Mouse (Mus musculus): Measurements from ENCODE around the gene Dvl3. TPM values are rescaled to one million over a fixed set of nuclear protein-coding genes. Genes with fewer than 3 reads are reported as not detected.

Gene Dvl3
- total RNA-seq, 2 experiments from 2014 or later, result 57.2 to 68.3 TPM

GRCm38 (mm10) chr16:20537601-20538320, 21.0 kb downstream of the Dvl3 start:
- DNase-seq (ENCODE audit: extremely low spot score in 1 of 2, low spot score in 1 of 2), result no peak

DNA sequence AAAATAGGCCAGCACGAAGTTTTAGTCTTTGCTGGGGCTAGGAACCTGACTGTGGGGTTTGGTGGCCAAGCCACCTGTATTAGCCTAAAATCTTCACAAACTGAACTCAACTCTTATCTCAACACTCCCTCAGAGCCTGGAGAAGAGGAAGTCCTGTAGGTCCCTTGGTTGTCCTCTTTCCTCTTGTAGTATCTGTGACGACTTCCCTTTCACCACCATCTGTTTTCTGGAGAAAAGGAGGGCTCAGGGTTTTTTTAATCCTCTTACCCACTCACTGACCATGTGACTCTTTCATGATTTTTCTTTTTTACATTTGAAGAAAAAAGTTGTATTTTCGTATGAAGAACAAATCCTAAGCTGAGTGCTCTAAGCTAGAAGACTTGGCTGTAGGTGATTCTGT, 22.9 kb downstream of the Dvl3 start:
- DNase-seq (ENCODE audit: extremely low spot score in 1 of 2, low spot score in 1 of 2), result no peak

DNA sequence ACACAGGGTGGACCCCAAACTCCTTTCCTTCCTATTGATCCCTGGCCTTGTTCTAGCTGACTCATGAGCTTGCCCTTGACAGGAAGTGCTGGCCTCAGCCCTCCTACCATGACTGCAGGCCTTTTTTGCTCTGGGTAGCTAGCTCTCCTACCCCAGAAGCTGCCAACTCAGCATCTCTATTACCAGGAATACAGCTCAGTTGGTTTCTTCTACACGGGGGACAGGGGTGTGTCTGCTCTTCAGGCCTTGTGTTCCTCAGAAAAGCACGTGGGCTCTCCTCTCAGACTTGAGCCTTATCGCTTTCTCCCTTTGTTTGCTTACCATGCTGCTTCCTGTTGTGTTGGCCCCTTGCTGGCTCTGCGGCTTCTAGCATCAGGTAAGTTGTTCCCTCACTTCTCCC, 23.7 kb downstream of the Dvl3 start:
- no peak for DNase-seq (ENCODE audit: extremely low spot score in 1 of 2, low spot score in 1 of 2)

DNA sequence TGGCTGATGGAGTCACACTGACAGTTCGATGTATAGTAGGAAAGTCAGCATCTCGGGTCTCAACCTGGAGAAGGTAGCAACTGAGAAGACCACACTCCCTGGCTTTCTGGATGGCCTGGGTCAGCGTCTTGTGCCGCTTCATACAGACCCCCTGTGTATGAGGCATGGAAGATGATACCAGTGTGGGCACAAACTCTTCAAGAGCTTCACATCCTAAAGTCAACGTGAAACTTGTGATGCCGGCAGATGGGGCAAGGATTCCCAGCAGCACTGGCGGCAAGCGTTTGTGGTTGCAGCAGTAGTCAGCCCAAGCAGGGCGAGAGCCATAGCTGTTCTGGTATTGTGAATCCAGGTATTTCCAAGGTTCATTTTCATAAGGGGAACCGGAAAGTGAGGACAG, 28.9 kb downstream of the Dvl3 start:
- DNase-seq (ENCODE audit: extremely low spot score in 1 of 2, low spot score in 1 of 2), result no peak

DNA sequence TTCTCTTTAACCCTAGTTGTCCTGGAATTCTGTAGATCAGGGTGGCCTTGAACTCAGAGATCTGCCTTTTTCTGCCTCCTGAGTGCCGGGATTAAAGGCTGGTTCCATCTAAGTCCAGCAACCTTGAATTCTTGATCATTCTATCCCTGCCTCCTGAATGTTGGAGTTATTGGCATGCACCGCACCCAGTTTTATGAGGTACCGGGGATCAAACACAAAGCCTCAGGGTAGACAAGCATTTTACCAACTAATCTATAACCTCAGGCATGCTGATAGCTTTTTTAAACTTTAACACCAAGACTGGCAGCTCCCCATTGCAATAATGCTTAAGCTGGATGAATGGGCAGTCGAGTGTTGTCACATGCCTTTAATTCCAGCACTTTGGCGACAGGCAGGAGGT, 30.6 kb downstream of the Dvl3 start:
- no peak for DNase-seq (ENCODE audit: extremely low spot score in 1 of 2, low spot score in 1 of 2)

DNA sequence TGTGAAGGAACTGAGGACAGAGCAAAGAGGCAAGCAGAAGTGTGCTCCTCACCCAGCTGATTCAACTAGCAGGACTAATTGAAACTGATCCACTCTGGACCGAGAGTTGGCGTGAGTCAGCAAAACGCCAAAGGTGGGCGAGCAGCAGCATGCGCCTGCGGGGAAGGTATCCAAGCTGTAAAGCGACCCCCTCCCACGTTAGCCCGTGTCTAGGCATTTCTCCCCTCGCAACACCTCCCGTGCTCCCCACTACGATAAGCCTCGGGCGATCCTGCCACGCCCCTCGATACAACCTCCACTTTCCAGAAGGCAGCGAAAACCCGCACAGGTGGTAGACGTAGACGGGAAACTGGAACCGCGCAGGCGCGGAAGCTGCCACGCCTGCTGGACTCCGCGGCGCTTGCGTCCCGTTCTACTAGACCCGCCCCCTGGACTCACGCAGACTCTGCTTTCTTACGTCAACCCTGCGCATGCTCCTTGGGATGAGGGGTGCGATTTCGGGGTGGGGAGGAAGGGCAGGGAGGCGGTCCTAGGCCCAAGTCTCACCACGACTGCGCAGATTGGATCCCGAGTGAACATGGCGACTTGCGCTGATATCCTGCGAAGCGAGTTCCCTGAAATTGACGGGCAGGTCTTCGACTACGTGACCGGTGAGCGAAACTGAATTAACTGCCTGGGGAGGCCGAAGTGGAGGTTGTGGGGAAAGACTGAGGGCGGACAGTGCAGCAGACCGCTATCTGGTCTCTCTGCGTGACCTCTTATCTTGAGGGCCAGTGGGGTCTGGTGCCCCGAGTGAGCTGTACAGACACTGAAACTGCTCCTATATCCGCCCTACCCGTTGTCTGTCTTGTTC, 31.5 kb downstream of the Dvl3 start, which contains the start of gene Abcf3:
Gene Abcf3 (plus strand): TSS at position 482 of the 853 bp plus-strand sequence.
- peak; percentile 88 to 92 for DNase-seq (ENCODE audit: extremely low spot score in 1 of 2, low spot score in 1 of 2)

GRCm38 (mm10) chr16:20549161-20549560, 32.4 kb downstream of the Dvl3 start:
- DNase-seq (ENCODE audit: extremely low spot score in 1 of 2, low spot score in 1 of 2), result no peak

DNA sequence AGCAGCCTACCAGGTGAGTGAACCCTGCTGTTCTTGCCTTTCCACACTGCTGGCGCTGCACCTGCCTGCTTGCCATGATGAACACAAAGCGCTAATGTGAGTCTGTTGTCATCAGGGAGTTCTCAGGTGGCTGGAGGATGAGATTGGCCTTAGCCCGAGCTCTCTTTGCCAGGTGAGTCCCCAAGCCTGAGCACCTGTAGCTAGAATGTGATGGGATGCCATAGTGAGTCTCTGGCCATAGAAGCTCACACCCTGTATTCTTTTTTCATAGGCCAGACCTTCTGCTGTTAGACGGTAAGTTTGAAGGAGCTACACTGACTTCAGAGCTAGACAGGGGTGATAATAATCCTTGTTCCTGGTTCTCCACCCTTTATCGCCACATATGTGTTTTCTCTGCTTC, 34.9 kb downstream of the Dvl3 start:
- DNase-seq (ENCODE audit: extremely low spot score in 1 of 2, low spot score in 1 of 2), result no peak

GRCm38 (mm10) chr16:20552594-20552993, 35.8 kb downstream of the Dvl3 start:
- no peak for DNase-seq (ENCODE audit: extremely low spot score in 1 of 2, low spot score in 1 of 2)

- DNase-seq (ENCODE audit: extremely low spot score in 1 of 2, low spot score in 1 of 2), result no peak
Measured at GRCm38 (mm10) chr16:20555000-20555399, 38.2 kb downstream of the Dvl3 start.

DNA sequence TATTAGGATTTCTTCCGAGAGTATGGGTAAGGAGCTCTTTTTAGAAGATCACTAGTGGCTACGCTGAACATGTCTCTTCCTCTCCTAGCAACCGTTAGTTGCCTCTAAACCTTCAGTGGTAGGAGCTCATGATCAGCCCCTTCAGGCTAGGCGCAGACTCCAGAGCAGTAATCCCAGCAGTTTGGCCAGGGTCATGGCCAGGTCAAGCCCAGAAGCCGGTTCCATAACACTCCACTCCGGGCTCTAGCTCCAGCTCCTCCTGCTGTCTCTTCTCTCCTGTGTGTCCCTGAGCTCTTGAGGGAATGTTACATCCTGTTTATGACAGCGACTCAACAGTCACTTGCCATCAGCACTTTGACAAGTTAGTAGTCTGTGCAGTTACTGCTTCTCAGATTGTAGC, 40.6 kb downstream of the Dvl3 start:
- DNase-seq (ENCODE audit: extremely low spot score in 1 of 2, low spot score in 1 of 2), result no peak

DNA sequence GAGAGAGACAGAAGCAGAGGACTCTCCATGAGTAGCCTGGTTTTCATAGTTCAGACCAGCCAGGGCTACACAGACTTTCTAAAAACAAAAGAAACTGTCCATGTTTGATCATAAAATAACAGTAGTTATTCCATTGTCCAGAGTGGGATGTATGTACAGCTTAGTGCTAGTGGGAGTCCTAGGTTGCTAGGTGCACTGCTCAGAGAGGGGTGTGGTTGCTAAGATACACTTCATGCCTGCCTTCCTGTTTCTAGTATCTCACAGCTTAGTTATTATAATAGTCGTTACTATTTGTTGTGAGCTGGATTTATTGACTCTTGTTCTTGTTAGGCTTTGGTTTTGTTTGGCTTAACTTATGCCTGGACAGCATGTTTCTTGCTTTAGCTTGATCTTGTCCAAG, 48.3 kb downstream of the Dvl3 start:
- DNase-seq (ENCODE audit: extremely low spot score in 1 of 2, low spot score in 1 of 2), result no peak

Other genes starting within 250 kb of the Dvl3 start
- gene Parl, start 214.6 kb upstream of the Dvl3 start, total RNA-seq (2021), result 10 to 100 TPM; 53.5 to 64.1 TPM
- gene Cyp2ab1, start 191.6 kb upstream of the Dvl3 start, total RNA-seq (2021), result not detected
- 100 to 1,000 TPM; 168 to 224 TPM for gene Abcc5, start 90.6 kb upstream of the Dvl3 start, total RNA-seq (2021)
- gene Eif2b5, start 18.2 kb upstream of the Dvl3 start, total RNA-seq (2021), result 10 to 100 TPM; 46.0 to 53.3 TPM
- 100 to 1,000 TPM; 753 to 800 TPM for gene Ap2m1, start 18.5 kb downstream of the Dvl3 start, total RNA-seq (2021)
- 10 to 100 TPM; 79.4 to 89.4 TPM for gene Abcf3, start 31.6 kb downstream of the Dvl3 start, total RNA-seq (2021)
- gene Vwa5b2, start 72.5 kb downstream of the Dvl3 start, total RNA-seq (2021), result 10 to 100 TPM; 22.8 to 24.2 TPM
- 1 to 10 TPM; 2.7 to 3.1 TPM for gene Eef1akmt4, start 94.6 kb downstream of the Dvl3 start, total RNA-seq (2021)
- not detected for gene Gm49333, start 94.6 kb downstream of the Dvl3 start, total RNA-seq (2021)
- gene Alg3, start 94.8 kb downstream of the Dvl3 start, total RNA-seq (2021), result 10 to 100 TPM; 14.2 to 15.7 TPM
- 10 to 100 TPM; 85.0 to 97.0 TPM for gene Camk2n2, start 104.3 kb downstream of the Dvl3 start, total RNA-seq (2021)
- gene Ece2, start 112.8 kb downstream of the Dvl3 start, total RNA-seq (2021), result 10 to 100 TPM; 24.8 to 30.6 TPM
- gene Psmd2, start 134.7 kb downstream of the Dvl3 start, total RNA-seq (2021), result 100 to 1,000 TPM; 220 to 240 TPM
- gene Eif4g1, start 151.3 kb downstream of the Dvl3 start, total RNA-seq (2021), result 100 to 1,000 TPM; 289 to 306 TPM
- gene Fam131a, start 176.3 kb downstream of the Dvl3 start, total RNA-seq (2021), result 100 to 1,000 TPM; 489 to 490 TPM
- gene Polr2h, start 200.7 kb downstream of the Dvl3 start, total RNA-seq (2021), result 10 to 100 TPM; 24.8 to 26.2 TPM
- 10 to 100 TPM; 63.8 to 76.4 TPM for gene Clcn2, start 200.8 kb downstream of the Dvl3 start, total RNA-seq (2021)
- gene Chrd, start 216.1 kb downstream of the Dvl3 start, total RNA-seq (2021), result 10 to 100 TPM; 62.2 to 79.5 TPM
- 10 to 100 TPM in 1 of 2 experiments, 1 to 10 TPM in 1; 9.0 to 14.2 TPM for gene Thpo, start 217.5 kb downstream of the Dvl3 start, total RNA-seq (2021)